Mouse (Mus musculus) forebrain, postnatal 0 days (tissue): ENCODE measurements around the gene Naip1. TPM values are rescaled to one million over a fixed set of nuclear protein-coding genes. Genes with fewer than 3 reads are reported as not detected.
"Not testable (repeated sequence)": the region's sequence is repeated elsewhere in the genome, so short reads cannot be mapped to it uniquely, and the experiment has no call there.

Source experiments
- ATAC-seq: fragments of 200-750 bp; cut with Nextera tagmentation; 2 replicates; pipeline ENCODE4 v1.8.0; 2017; ENCODE audit warnings: mild to moderate bottlenecking, moderate library complexity
- DNase-seq: peaks from one replicate; pipeline ENCODE4 v3.0.0-alpha.2; 2015
- H3K27ac ChIP-seq: fragments of 300-500 bp; sonication (generic); 2 replicates; pipeline ENCODE4 v1.5.1; 2014; ENCODE audit warnings: low read depth, mild to moderate bottlenecking, antibody characterized with exemption, low read length, moderate library complexity, mixed read lengths
- H3K27me3 ChIP-seq: fragments of 300-500 bp; sonication (generic); 2 replicates; pipeline ENCODE4 v1.6.1; 2014; ENCODE audit warnings: mild to moderate bottlenecking, low read length, mixed read lengths; ENCODE audit not compliant: insufficient read depth
- H3K36me3 ChIP-seq: fragments of 300-500 bp; sonication (generic); 2 replicates; pipeline ENCODE4 v1.6.1; 2014; ENCODE audit warnings: mild to moderate bottlenecking, moderate library complexity; ENCODE audit not compliant: insufficient read depth
- H3K4me1 ChIP-seq: fragments of 300-500 bp; sonication (generic); 2 replicates; pipeline ENCODE4 v1.6.1; 2014; ENCODE audit warnings: antibody characterized with exemption; ENCODE audit not compliant: insufficient read depth
- H3K4me2 ChIP-seq: fragments of 300-500 bp; sonication (generic); 2 replicates; pipeline ENCODE4 v1.6.1; 2014; ENCODE audit warnings: low read depth, mild to moderate bottlenecking, moderate library complexity
- H3K4me3 ChIP-seq: fragments of 300-500 bp; sonication (generic); 2 replicates; pipeline ENCODE4 v1.5.1; 2014; ENCODE audit warnings: low read depth, low read length, mixed read lengths
- H3K9ac ChIP-seq: fragments of 300-500 bp; sonication (generic); 2 replicates; pipeline ENCODE4 v1.6.1; 2014; ENCODE audit warnings: mild to moderate bottlenecking
- H3K9me3 ChIP-seq: fragments of 300-500 bp; sonication (generic); 2 replicates; pipeline ENCODE4 v1.6.1; 2016; ENCODE audit warnings: low read length
- CTCF ChIP-seq: sonication (generic); IDR thresholded peaks from 2 replicates; pipeline ENCODE4 v1.5.1; 2016; ENCODE audit warnings: antibody characterized with exemption, control low read depth, low read depth
- WGBS: fragments of 180-500 bp; shearing (Covaris S2); extraction: QIAGEN DNeasy Blood & Tissue Kit; methylation state at CpG from one replicate; pipeline ENCODE4 v1.1.7; 2014; 5-methylcytosine and 5-hydroxymethylcytosine counted together
- polyA plus RNA-seq: library from polyadenylated mRNA; unstranded; fragments of >200 nt; fragmentation: Nextera tagmentation; extraction: Ambion mirVana; gene quantifications from 2 replicates; pipeline ENCODE4 v1.2.1, GENCODE M21; 2015
- total RNA-seq: library from RNA; depleted of rRNA; stranded (reverse); fragments of >200 nt; gene quantifications from 2 replicates; pipeline ENCODE4 v1.2.3, GENCODE M21; 2014; rRNA removed

Gene Naip1
- total RNA-seq: 0.08 and 0.10 TPM in 2 replicates
- 0.03 and 0.08 TPM in 2 replicates for polyA plus RNA-seq

- ATAC-seq, H3K36me3 ChIP-seq, H3K27me3 ChIP-seq, H3K4me3 ChIP-seq, H3K27ac ChIP-seq, H3K9me3 ChIP-seq, H3K4me2 ChIP-seq, H3K9ac ChIP-seq, H3K4me1 ChIP-seq, DNase-seq: not testable (repeated sequence)
- WGBS: 82% methylated on average over 8 of the region's 8 CpGs
Measured at GRCm38 (mm10) chr13:100452415-100453127, at the start of gene Naip1. Gene Naip1 (minus strand): TSS chr13:100452869.

DNA sequence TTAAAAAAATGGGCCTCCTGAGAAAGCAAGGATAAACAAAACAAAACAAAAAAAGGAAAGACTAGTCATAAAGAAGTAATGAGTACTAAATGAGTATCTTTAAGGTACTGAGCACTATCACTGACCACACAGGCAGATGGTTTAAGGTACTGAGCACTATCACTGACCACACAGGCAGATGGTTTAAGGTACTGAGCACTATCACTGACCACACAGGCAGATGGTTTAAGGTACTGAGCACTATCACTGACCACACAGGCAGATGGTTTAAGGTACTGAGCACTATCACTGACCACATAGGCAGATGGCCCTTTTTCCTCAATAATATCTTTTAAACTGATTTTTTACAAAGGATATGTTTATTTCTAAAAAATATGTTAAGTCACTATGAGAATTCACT lies 47.0 kb upstream of the Naip1 start:
- H3K4me2 ChIP-seq, H3K36me3 ChIP-seq, H3K27me3 ChIP-seq, DNase-seq, H3K4me3 ChIP-seq, H3K27ac ChIP-seq, ATAC-seq, H3K9ac ChIP-seq, H3K4me1 ChIP-seq, H3K9me3 ChIP-seq: not testable (repeated sequence)

- no peaks in the 10 kb centered on the region for H3K36me3 ChIP-seq
- no peaks in the 10 kb centered on the region for H3K27me3 ChIP-seq
- DNase-seq: no peak
- H3K9ac ChIP-seq: no peak overlapping the region
- H3K9me3 ChIP-seq: no peaks in the 10 kb centered on the region
- ATAC-seq: no peak
- H3K27ac ChIP-seq: no peak overlapping the region
- H3K4me3 ChIP-seq: no peak overlapping the region
- no peak for TF ChIP-seq CTCF
- 89% methylated on average over 4 of the region's 4 CpGs for WGBS
- H3K4me2 ChIP-seq: no peak overlapping the region
- H3K4me1 ChIP-seq: no peaks in the 10 kb centered on the region
Measured at GRCm38 (mm10) chr13:100495337-100495736, 42.7 kb upstream of the Naip1 start.

DNA sequence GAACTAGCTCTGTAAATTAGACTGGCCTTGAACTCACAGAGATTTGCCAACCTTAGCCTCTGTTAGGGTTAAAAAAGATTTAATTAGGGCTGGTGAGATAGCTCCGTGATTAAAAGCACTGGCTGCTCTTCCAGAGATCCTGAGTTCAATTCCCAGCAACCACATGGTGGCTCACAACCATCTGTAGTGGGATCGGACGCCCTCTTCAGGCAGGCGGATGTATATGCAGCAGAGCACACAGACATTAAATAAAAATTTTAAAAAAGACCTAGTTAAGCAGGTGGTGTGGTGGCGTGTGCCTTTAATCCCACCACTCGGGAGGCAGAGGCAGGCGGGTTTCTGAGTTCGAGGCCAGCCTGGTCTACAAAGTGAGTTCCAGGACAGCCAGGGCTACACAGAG lies 41.7 kb upstream of the Naip1 start:
- H3K9ac ChIP-seq, ATAC-seq, H3K27ac ChIP-seq, H3K27me3 ChIP-seq, H3K9me3 ChIP-seq, H3K4me3 ChIP-seq, H3K4me1 ChIP-seq, H3K36me3 ChIP-seq, DNase-seq, H3K4me2 ChIP-seq: not testable (repeated sequence)
- WGBS: 59% methylated on average over 8 of the region's 8 CpGs
- TF ChIP-seq CTCF: 0 out of 2 replicates have a peak, but pooled peaks have one; percentile 13

DNA sequence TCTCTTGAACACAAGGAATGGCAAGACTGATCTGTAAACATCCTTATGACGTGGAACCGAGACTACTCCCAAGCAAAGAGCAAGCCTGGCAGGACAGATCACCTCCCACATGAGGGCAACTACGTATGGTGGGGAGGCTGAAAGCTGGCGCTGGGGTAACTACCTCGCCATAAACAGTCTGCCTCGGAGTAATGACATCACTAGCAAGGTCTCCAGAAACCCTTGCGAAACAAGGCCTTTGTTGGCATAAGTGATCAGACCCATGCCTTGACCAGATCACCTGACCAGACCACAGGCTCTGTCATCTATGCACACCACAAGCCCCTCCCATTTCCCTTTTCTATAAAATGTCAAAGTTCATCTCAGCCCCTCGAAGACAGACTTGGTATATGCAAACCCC lies 40.6 kb upstream of the Naip1 start:
- H3K4me1 ChIP-seq: no peaks in the 10 kb centered on the region
- no peak overlapping the region for H3K27ac ChIP-seq
- no peak for TF ChIP-seq CTCF
- DNase-seq (no peak), ATAC-seq (no peak)
- H3K27me3 ChIP-seq: no peaks in the 10 kb centered on the region
- H3K36me3 ChIP-seq: peaks cover 8% of the 10 kb centered on the region
- no peak overlapping the region for H3K4me3 ChIP-seq
- no peak overlapping the region for H3K4me2 ChIP-seq
- H3K9me3 ChIP-seq: no peaks in the 10 kb centered on the region
- H3K9ac ChIP-seq: no peak overlapping the region
- 78% methylated on average over 8 of the region's 8 CpGs for WGBS

GRCm38 (mm10) chr13:100492061-100492787 lies 39.6 kb upstream of the Naip1 start, which contains the start of gene Gtf2h2:
Gene Gtf2h2 (minus strand): TSS chr13:100492579.
- Histone ChIP-seq H3K9ac (peak within 1 kb of the TSS; percentile 72), H3K4me1 (no peaks in the 10 kb centered on the region), H3K27me3 (no peaks in the 10 kb centered on the region), H3K4me2 (peak within 1 kb of the TSS; percentile 63), H3K36me3 (peaks cover 19% of the 10 kb centered on the region), H3K27ac (peak within 1 kb of the TSS; percentile 78), H3K4me3 (peak within 1 kb of the TSS; percentile 82), H3K9me3 (no peaks in the 10 kb centered on the region)
- TF ChIP-seq CTCF: peak; percentile 97
- 1% methylated on average over 50 of the region's 51 CpGs for WGBS
- DNase-seq: peak; percentile 95
- ATAC-seq: peak; percentile 88

GRCm38 (mm10) chr13:100491623-100492022 lies 39.0 kb upstream of the Naip1 start:
- Histone ChIP-seq H3K4me2 (peak overlapping the region; percentile 63), H3K4me3 (peak overlapping the region; percentile 82), H3K9me3 (no peaks in the 10 kb centered on the region), H3K36me3 (peaks cover 24% of the 10 kb centered on the region), H3K9ac (peak overlapping the region; percentile 72), H3K27me3 (no peaks in the 10 kb centered on the region), H3K27ac (peak overlapping the region; percentile 78; the same call in 1 of the 2 replicates), H3K4me1 (no peaks in the 10 kb centered on the region)
- WGBS: 13% methylated on average over 6 of the region's 6 CpGs
- DNase-seq (no peak), ATAC-seq (no peak)
- TF ChIP-seq CTCF: no peak
